Mouse (Mus musculus) lung, postnatal 0 days (tissue): ENCODE measurements around the gene Fam222a.

ENCODE experiments used
- CTCF ChIP-seq: IDR thresholded peaks from 2 replicates; pipeline ENCODE4 v1.5.1; 2016; ENCODE audit warnings: antibody characterized with exemption, mild to moderate bottlenecking
- EP300 ChIP-seq: IDR thresholded peaks from 2 replicates; pipeline ENCODE4 v1.6.1; 2016; ENCODE audit warnings: antibody characterized with exemption, mild to moderate bottlenecking, control low read depth

GRCm38 (mm10) chr5:114636091-114636490 lies 68.3 kb downstream of the Fam222a start:
- TF ChIP-seq EP300 (no peak), CTCF (no peak)
